Mouse (Mus musculus): ENCODE measurements at regions not wholly inside any gene's neighbourhood (a gene's known extent, or its start where the extent isn't known, plus 50 kb on each side); places are given as distances from the start of the nearest gene placed in this dataset. TPM values are rescaled to one million over a fixed set of nuclear protein-coding genes. Genes with fewer than 3 reads are reported as not detected.

GRCm38 (mm10) chr4:24006257-24006955 is 489.8 kb upstream of the Mms22l start:
- ATAC-seq (ENCODE audit: low FRiP score, low TSS enrichment) (peak; percentile 48; the same call in 1 of the 2 replicates), DNase-seq (peak; percentile 22)
- Histone ChIP-seq H3K4me1 (ENCODE audit: control insufficient read depth, insufficient read depth, low read length) (no peaks in the 10 kb centered on the region), H3K4me2 (ENCODE audit: low read length) (no peak overlapping the region), H3K27ac (replicated peaks; ENCODE audit: low read depth, low read length) (no peak overlapping the region), H3K27me3 (ENCODE audit: control insufficient read depth, insufficient read depth, low read length) (no peaks in the 10 kb centered on the region), H3K9ac (replicated peaks; ENCODE audit: low read length) (no peak overlapping the region), H3K4me3 (replicated peaks; ENCODE audit: low read depth, low read length) (no peak overlapping the region), H3K9me3 (ENCODE audit: control insufficient read depth, low read length) (no peaks in the 10 kb centered on the region), H3K36me3 (ENCODE audit: control insufficient read depth, insufficient read depth, low read length) (no peaks in the 10 kb centered on the region)
- 4% methylated on average over 2 of the region's 2 CpGs for WGBS

GRCm38 (mm10) chr4:24019178-24020104 is 476.8 kb upstream of the Mms22l start:
- H3K27ac ChIP-seq (replicated peaks; ENCODE audit: low read depth, low read length), result peak overlapping the region; percentile 63
- H3K4me3 ChIP-seq (replicated peaks; ENCODE audit: low read depth, low read length), result no peak overlapping the region
- H3K36me3 ChIP-seq (ENCODE audit: control insufficient read depth, insufficient read depth, low read length), result no peaks in the 10 kb centered on the region
- H3K9me3 ChIP-seq (ENCODE audit: control insufficient read depth, low read length), result no peaks in the 10 kb centered on the region
- WGBS, result 47% methylated on average over 11 of the region's 11 CpGs
- DNase-seq (peak; percentile 85), ATAC-seq (ENCODE audit: low FRiP score, low TSS enrichment) (peak; percentile 69)
- no peak overlapping the region for H3K9ac ChIP-seq (replicated peaks; ENCODE audit: low read length)
- H3K4me1 ChIP-seq (ENCODE audit: control insufficient read depth, insufficient read depth, low read length), result peaks cover 10% of the 10 kb centered on the region; the same call in 1 of the 2 replicates
- H3K27me3 ChIP-seq (ENCODE audit: control insufficient read depth, insufficient read depth, low read length), result no peaks in the 10 kb centered on the region
- no peak overlapping the region for H3K4me2 ChIP-seq (ENCODE audit: low read length)

Small RNA genes in the stretch of these regions (microRNA-seq; reads per million reads assigned to microRNA genes)
- not detected for gene Gm25978
